Mouse (Mus musculus) midbrain, postnatal 0 days (tissue): ENCODE measurements around the gene Palm. TPM values are rescaled to one million over a fixed set of nuclear protein-coding genes. Genes with fewer than 3 reads are reported as not detected.

ENCODE experiments used
- ATAC-seq: fragments of 200-750 bp; cut with Nextera tagmentation; 2 replicates; pipeline ENCODE4 v1.8.0; 2017; ENCODE audit warnings: moderate number of reproducible peaks, mild to moderate bottlenecking, moderate TSS enrichment, moderate library complexity; ENCODE audit not compliant: low FRiP score
- DNase-seq: peaks from one replicate; pipeline ENCODE4 v3.0.0-alpha.2; 2015; ENCODE audit warnings: low spot score
- H3K27ac ChIP-seq: fragments of 300-500 bp; sonication (generic); 2 replicates; pipeline ENCODE4 v1.5.1; 2014; ENCODE audit warnings: low read depth, mild to moderate bottlenecking, low read length, mixed read lengths
- H3K27me3 ChIP-seq: fragments of 300-500 bp; sonication (generic); 2 replicates; pipeline ENCODE4 v1.6.1; 2014; ENCODE audit warnings: low read length, control low read depth, mixed read lengths; ENCODE audit not compliant: insufficient read depth
- H3K36me3 ChIP-seq: fragments of 300-500 bp; sonication (generic); 2 replicates; pipeline ENCODE4 v1.6.1; 2014; ENCODE audit warnings: low read length, control low read depth, mixed read lengths; ENCODE audit not compliant: insufficient read depth
- H3K4me1 ChIP-seq: fragments of 300-500 bp; sonication (generic); 2 replicates; pipeline ENCODE4 v1.6.1; 2014; ENCODE audit warnings: mild to moderate bottlenecking, control low read depth, antibody characterized with exemption, low read length, mixed read lengths; ENCODE audit not compliant: insufficient read depth
- H3K4me2 ChIP-seq: fragments of 300-500 bp; sonication (generic); 2 replicates; pipeline ENCODE4 v1.6.1; 2014; ENCODE audit warnings: low read depth, mild to moderate bottlenecking, low read length, mixed read lengths; ENCODE audit not compliant: poor library complexity, severe bottlenecking
- H3K4me3 ChIP-seq: fragments of 300-500 bp; sonication (generic); 2 replicates; pipeline ENCODE4 v1.5.1; 2014; ENCODE audit warnings: low read depth, mild to moderate bottlenecking, low read length, moderate library complexity
- H3K9ac ChIP-seq: fragments of 300-500 bp; sonication (generic); replicated peaks from 2 replicates; pipeline ENCODE4 v1.6.1; 2014; ENCODE audit warnings: mild to moderate bottlenecking, low read length, moderate library complexity, mixed read lengths; ENCODE audit not compliant: poor library complexity, severe bottlenecking
- H3K9me3 ChIP-seq: fragments of 300-500 bp; sonication (generic); 2 replicates; pipeline ENCODE4 v1.6.1; 2016; ENCODE audit warnings: low read length, control low read depth
- CTCF ChIP-seq: IDR thresholded peaks from 2 replicates; pipeline ENCODE4 v1.5.1; 2016; ENCODE audit warnings: antibody characterized with exemption, mild to moderate bottlenecking
- whole genome bisulfite sequencing: fragments of 180-500 bp; shearing (Covaris S2); extraction: QIAGEN DNeasy Blood & Tissue Kit; methylation state at CpG from one replicate; pipeline ENCODE4 v1.1.7; 2014; 5-methylcytosine and 5-hydroxymethylcytosine counted together
- polyA plus RNA-seq: library from polyadenylated mRNA; unstranded; fragments of >200 nt; fragmentation: Nextera tagmentation; extraction: Ambion mirVana; gene quantifications from 2 replicates; pipeline ENCODE4 v1.2.1, GENCODE M21; 2015
- total RNA-seq: library from RNA; depleted of rRNA; stranded (reverse); fragments of >200 nt; gene quantifications from 2 replicates; pipeline ENCODE4 v1.2.3, GENCODE M21; 2014

The Palm gene
- total and polyA plus RNA-seq, 2 experiments from 2014 or later: 165 to 302 TPM

GRCm38 (mm10) chr10:79788386-79789158, 4.8 kb upstream of the Palm start:
- H3K36me3 ChIP-seq: no peaks in the 10 kb centered on the region
- no peak for ATAC-seq

GRCm38 (mm10) chr10:79789581-79789980, 3.8 kb upstream of the Palm start:
- WGBS: 71% methylated on average over 2 of the region's 2 CpGs
- no peak overlapping the region for H3K4me2 ChIP-seq
- H3K36me3 ChIP-seq: no peaks in the 10 kb centered on the region
- H3K27me3 ChIP-seq: no peaks in the 10 kb centered on the region
- no peak for TF ChIP-seq CTCF
- no peaks in the 10 kb centered on the region for H3K9me3 ChIP-seq
- DNase-seq (no peak), ATAC-seq (no peak)
- no peak overlapping the region for H3K4me3 ChIP-seq
- no peak overlapping the region for H3K27ac ChIP-seq
- H3K4me1 ChIP-seq: peaks cover 3% of the 10 kb centered on the region; the same call in 1 of the 2 replicates
- no peak overlapping the region for H3K9ac ChIP-seq

More at GRCm38 (mm10) chr10:79788386-79789158, 4.8 kb upstream of the Palm start:
- peak; percentile 94 for TF ChIP-seq CTCF
- 36% methylated on average over 7 of the region's 7 CpGs for WGBS
- Histone ChIP-seq H3K4me1 (peaks cover 3% of the 10 kb centered on the region; the same call in 1 of the 2 replicates), H3K27ac (no peak overlapping the region), H3K9me3 (no peaks in the 10 kb centered on the region), H3K9ac (no peak overlapping the region), H3K27me3 (no peaks in the 10 kb centered on the region), H3K4me2 (no peak overlapping the region), H3K4me3 (no peak overlapping the region)
- DNase-seq: peak; percentile 82

- H3K36me3 ChIP-seq: no peaks in the 10 kb centered on the region
- no peak within 1 kb of the TSS for H3K4me2 ChIP-seq
- H3K4me3 ChIP-seq: no peak within 1 kb of the TSS
- WGBS: 92% methylated on average over 4 of the region's 4 CpGs
- H3K27ac ChIP-seq: no peak within 1 kb of the TSS
- no peak for TF ChIP-seq CTCF
- no peaks in the 10 kb centered on the region for H3K9me3 ChIP-seq
- H3K9ac ChIP-seq: no peak within 1 kb of the TSS
- ATAC-seq (no peak), DNase-seq (no peak)
- H3K4me1 ChIP-seq: peaks cover 10% of the 10 kb centered on the region; the same call in 1 of the 2 replicates
- H3K27me3 ChIP-seq: no peaks in the 10 kb centered on the region
Measured at GRCm38 (mm10) chr10:79790861-79791260, 2.5 kb upstream of the Palm start, which contains the start of gene Prss57. TSS of gene Prss57 (minus strand) at chr10:79790961.

GRCm38 (mm10) chr10:79792339-79793040, 882 bp upstream of the Palm start:
- ATAC-seq: no peak
- peak overlapping the region; percentile 98; the same call in 1 of the 2 replicates for H3K9ac ChIP-seq
- H3K4me3 ChIP-seq: peak overlapping the region; percentile 96
- H3K4me1 ChIP-seq: peaks cover 13% of the 10 kb centered on the region; the same call in 1 of the 2 replicates
- no peaks in the 10 kb centered on the region for H3K27me3 ChIP-seq
- peak overlapping the region; percentile 80 for H3K4me2 ChIP-seq
- no peak for DNase-seq
- TF ChIP-seq CTCF: no peak
- 86% methylated on average over 5 of the region's 5 CpGs for WGBS
- no peaks in the 10 kb centered on the region for H3K36me3 ChIP-seq
- H3K27ac ChIP-seq: no peak overlapping the region
- no peaks in the 10 kb centered on the region for H3K9me3 ChIP-seq

DNA sequence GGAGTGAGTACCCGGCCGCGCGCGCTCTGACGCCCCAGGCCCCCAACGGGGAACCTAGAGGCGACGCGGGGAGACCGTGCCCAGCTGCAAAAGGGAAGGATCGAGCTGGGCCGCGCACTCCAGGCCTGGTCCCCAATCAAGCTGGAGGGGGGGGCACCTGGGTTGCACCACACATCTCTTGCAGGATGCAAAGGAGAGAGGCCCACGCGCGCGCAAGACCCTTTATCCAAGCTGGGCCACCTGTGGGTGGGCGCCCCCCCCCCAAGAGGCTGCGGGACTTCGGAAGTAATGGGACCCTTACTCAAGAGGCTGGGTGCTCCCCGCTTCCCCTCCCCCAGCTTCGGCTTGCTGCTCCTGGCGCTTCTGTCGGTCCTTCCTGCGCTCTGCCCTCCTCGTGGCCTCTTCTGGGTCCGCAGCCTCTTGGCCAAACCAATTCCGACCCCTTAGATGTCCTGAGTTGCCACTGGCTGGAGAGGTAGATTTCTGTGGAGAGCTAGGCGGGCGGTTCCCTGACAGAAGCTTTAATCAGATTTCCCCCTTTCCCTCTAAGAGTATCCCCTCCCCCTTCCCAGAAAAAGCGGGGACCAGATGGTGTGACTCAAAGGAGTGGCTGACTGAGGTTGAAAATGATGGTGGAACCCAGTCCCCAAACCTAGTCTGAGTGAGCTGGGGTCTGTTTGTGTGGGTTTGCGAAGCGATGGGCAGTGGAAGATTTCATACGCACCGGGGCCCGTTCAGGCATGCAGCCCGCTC, 542 bp downstream of the Palm start:
- WGBS: under 1% methylated on average over 32 of the region's 38 CpGs
- peak overlapping the region; percentile 98 for H3K9ac ChIP-seq
- H3K4me1 ChIP-seq: peaks cover 14% of the 10 kb centered on the region; the same call in 1 of the 2 replicates
- H3K27ac ChIP-seq: peak overlapping the region; percentile 87
- H3K9me3 ChIP-seq: no peaks in the 10 kb centered on the region
- no peak; the same call in 1 of the 2 replicates for TF ChIP-seq CTCF
- H3K36me3 ChIP-seq: no peaks in the 10 kb centered on the region
- peak overlapping the region; percentile 80 for H3K4me2 ChIP-seq
- no peaks in the 10 kb centered on the region for H3K27me3 ChIP-seq
- DNase-seq (peak; percentile 54), ATAC-seq (peak; percentile 47)
- H3K4me3 ChIP-seq: peak overlapping the region; percentile 96
